Mouse (Mus musculus) liver, embryonic 16.5 days (tissue): ENCODE data around the gene Ss18l2. TPM values are rescaled to one million over a fixed set of nuclear protein-coding genes. Genes with fewer than 3 reads are reported as not detected.
A peak's percentile ranks its signal among the peaks of the same experiment; 100 is the strongest.

Source experiments
- ATAC-seq: fragments of 200-750 bp; cut with Nextera tagmentation; 2 replicates; pipeline ENCODE4 v1.8.0; 2017; ENCODE audit warnings: low read depth, mild to moderate bottlenecking, moderate number of reproducible peaks, moderate library complexity
- H3K27ac ChIP-seq: fragments of 300-500 bp; sonication (generic); 2 replicates; pipeline ENCODE4 v1.5.1; 2014; ENCODE audit warnings: mild to moderate bottlenecking, low read length
- H3K27me3 ChIP-seq: fragments of 300-500 bp; sonication (generic); 2 replicates; pipeline ENCODE4 v1.6.1; 2014; ENCODE audit warnings: low read depth, low read length, mixed read lengths; ENCODE audit not compliant: control insufficient read depth, insufficient read depth
- H3K36me3 ChIP-seq: fragments of 300-500 bp; sonication (generic); 2 replicates; pipeline ENCODE4 v1.6.1; 2014; ENCODE audit warnings: mild to moderate bottlenecking; ENCODE audit not compliant: control insufficient read depth, insufficient read depth
- H3K4me1 ChIP-seq: fragments of 300-500 bp; sonication (generic); 2 replicates; pipeline ENCODE4 v1.6.1; 2014; ENCODE audit warnings: low read depth, low read length, mixed read lengths; ENCODE audit not compliant: control insufficient read depth
- H3K4me2 ChIP-seq: fragments of 300-500 bp; sonication (generic); 2 replicates; pipeline ENCODE4 v1.6.1; 2014; ENCODE audit warnings: low read depth, low read length, mixed read lengths
- H3K4me3 ChIP-seq: fragments of 300-500 bp; sonication (generic); 2 replicates; pipeline ENCODE4 v1.5.1; 2014; ENCODE audit warnings: low read depth, mild to moderate bottlenecking, low read length
- H3K9ac ChIP-seq: fragments of 300-500 bp; sonication (generic); 2 replicates; pipeline ENCODE4 v1.6.1; 2014; ENCODE audit warnings: low read depth, low read length
- H3K9me3 ChIP-seq: fragments of 300-500 bp; sonication (generic); replicated peaks from 2 replicates; pipeline ENCODE4 v1.6.1; 2016; ENCODE audit warnings: low read length; ENCODE audit not compliant: control insufficient read depth
- WGBS: fragments of 180-500 bp; shearing (Covaris S2); extraction: QIAGEN DNeasy Blood & Tissue Kit; methylation state at CpG from one replicate; pipeline ENCODE4 v1.1.7; 2014; ENCODE audit not compliant: insufficient replicate concordance; 5-methylcytosine and 5-hydroxymethylcytosine counted together
- polyA plus RNA-seq: library from polyadenylated mRNA; unstranded; fragments of >200 nt; fragmentation: Nextera tagmentation; extraction: Ambion mirVana; gene quantifications from 2 replicates; pipeline ENCODE4 v1.2.1, GENCODE M21; 2015

Gene Ss18l2
- polyA plus RNA-seq, 1 experiment from 2014 or later: 55.5 TPM

DNA sequence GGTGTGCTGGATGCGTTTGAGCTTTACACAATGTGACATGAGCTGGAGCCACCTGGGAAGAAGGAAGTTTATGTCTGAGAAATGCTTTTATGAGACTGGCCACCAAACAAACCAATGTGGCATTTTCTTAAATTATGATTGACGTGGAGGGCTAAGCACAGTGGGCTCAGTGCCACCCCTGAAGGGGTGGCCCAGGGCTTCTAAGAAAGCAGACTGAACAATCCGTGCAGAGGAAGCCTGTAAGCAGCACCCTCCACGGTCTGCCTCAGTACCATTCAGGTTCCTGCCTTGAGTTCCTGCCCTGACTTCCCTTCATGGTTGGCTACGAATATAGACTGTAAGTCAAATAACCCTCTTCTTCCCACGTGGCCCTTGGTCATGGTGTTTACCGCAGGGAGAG, 19.4 kb upstream of the Ss18l2 start:
- Histone ChIP-seq H3K4me3 (no peak overlapping the region), H3K9ac (no peak overlapping the region), H3K36me3 (peaks cover 2% of the 10 kb centered on the region; the same call in 1 of the 2 replicates), H3K27ac (no peak overlapping the region), H3K4me2 (no peak overlapping the region), H3K4me1 (no peaks in the 10 kb centered on the region), H3K27me3 (no peaks in the 10 kb centered on the region), H3K9me3 (no peaks in the 10 kb centered on the region)
- WGBS: 67% methylated on average over 7 of the region's 7 CpGs
- ATAC-seq: no peak

DNA sequence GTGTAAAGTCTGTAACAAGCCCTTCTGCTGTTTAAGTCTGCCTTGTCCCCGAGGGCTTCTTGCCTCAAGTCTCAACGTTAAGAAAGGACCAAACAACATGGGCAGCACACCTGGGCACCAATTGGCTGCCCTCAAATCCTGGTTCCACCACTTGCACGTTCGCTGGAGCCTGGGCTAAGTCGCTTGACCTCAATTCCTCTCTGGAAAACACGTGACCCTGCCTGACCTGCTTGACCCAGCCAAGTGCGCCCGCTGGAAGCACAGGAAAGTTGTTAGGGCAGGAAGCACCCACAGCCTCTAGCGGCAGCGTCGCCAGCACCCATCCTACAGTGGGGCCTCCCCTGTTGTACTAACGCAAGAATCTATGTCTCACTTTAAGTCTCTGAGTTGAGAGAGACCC, 15.4 kb upstream of the Ss18l2 start:
- WGBS: 67% methylated on average over 12 of the region's 12 CpGs

DNA sequence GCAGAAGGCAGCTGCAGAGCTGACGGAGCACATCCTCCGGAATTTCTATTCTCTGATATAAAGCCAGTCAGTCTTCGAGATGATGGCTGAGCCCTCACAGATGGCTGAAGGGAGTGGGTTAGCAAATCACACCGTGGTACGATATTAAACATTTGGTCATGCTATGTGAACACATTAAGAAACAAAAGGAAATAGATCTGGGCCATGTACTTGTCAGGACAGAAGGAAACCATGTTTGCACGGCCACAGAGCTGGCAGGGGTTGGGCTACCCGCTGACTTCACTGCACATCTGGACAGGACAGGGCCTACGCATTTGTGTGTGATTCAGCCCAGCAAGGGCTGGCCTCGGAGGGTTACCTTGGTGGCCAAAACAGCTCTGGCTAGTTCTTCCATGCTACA, 13.5 kb upstream of the Ss18l2 start:
- H3K4me1 ChIP-seq: no peaks in the 10 kb centered on the region
- ATAC-seq: no peak
- no peak overlapping the region for H3K9ac ChIP-seq
- no peaks in the 10 kb centered on the region for H3K36me3 ChIP-seq
- H3K27me3 ChIP-seq: no peaks in the 10 kb centered on the region
- H3K27ac ChIP-seq: no peak overlapping the region
- H3K9me3 ChIP-seq: peaks cover 3% of the 10 kb centered on the region
- 86% methylated on average over 9 of the region's 9 CpGs for WGBS
- no peak overlapping the region for H3K4me3 ChIP-seq
- no peak overlapping the region for H3K4me2 ChIP-seq

More for the DNA sequence above, 15.4 kb upstream of the Ss18l2 start:
- no peaks in the 10 kb centered on the region for H3K27me3 ChIP-seq
- no peak overlapping the region for H3K4me3 ChIP-seq
- no peak overlapping the region for H3K4me2 ChIP-seq
- no peak for ATAC-seq
- H3K4me1 ChIP-seq: no peaks in the 10 kb centered on the region
- H3K9ac ChIP-seq: no peak overlapping the region
- H3K9me3 ChIP-seq: peaks cover 3% of the 10 kb centered on the region
- no peak overlapping the region for H3K27ac ChIP-seq
- H3K36me3 ChIP-seq: no peaks in the 10 kb centered on the region

DNA sequence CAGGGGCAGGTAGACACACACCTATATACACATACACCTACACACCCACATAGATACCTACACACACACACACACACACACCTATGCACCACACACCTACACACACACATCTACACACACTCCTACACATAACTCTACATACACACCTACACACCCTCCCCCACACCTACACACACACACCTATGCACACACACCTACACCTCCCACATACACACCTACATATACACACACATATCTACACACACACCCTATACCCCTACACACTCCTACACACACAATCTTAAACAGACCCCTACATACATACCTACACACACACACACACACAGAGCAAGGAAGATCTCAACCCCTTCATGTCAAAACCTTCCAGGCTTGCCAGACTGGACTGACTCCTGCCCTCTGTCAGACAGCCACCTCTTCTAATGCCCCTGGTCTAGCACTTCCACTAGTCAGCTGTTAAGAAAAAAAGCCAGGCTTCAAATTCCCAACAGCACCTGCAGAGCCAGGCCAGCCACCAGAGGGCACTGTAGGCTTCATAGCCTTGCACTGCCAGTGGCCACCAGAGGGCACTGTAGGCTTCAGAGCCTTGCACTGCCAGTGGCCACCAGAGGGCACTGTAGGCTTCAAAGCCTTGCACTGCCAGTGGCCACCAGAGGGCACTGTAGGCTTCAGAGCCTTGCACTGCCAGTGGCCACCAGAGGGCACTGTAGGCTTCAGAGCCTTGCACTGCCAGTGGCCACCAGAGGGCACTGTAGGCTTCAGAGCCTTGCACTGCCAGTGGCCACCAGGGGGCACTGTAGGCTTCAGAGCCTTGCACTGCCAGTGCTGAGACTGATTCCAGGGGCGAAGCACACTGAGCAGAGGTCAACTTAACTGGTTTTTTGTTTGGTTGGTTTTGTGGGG, 12.7 kb upstream of the Ss18l2 start:
- ATAC-seq: no peak
- WGBS: 100% methylated on average over 1 of the region's 1 CpGs
- no peaks in the 10 kb centered on the region for H3K4me1 ChIP-seq

DNA sequence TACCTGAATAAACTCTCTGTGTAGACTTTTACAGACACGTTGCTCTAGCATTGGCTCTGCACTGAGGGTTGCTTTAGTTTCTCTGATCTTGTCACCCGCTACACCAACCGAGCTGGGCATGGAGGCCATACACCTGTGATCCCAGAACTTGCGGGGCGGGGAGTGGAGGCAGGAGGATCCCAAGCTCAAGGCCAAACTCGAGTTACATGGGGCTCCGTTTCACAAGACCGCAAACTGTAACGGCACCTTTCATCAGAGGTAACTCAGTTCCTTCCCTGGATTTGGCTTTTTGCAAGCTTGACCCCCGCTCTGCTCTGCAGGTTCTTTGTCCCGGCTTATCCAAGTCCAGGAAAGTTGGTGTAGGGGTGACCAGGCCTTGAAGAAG, 5.9 kb upstream of the Ss18l2 start:
- ATAC-seq: no peak
- H3K4me1 ChIP-seq: peaks cover 31% of the 10 kb centered on the region
- no peaks in the 10 kb centered on the region for H3K36me3 ChIP-seq
- H3K27ac ChIP-seq: peak overlapping the region; percentile 96
- H3K4me2 ChIP-seq: peak overlapping the region; percentile 92
- 35% methylated on average over 11 of the region's 11 CpGs for WGBS
- H3K9me3 ChIP-seq: no peaks in the 10 kb centered on the region
- H3K4me3 ChIP-seq: peak overlapping the region; percentile 85
- peak overlapping the region; percentile 78 for H3K9ac ChIP-seq
- H3K27me3 ChIP-seq: no peaks in the 10 kb centered on the region

More for the DNA sequence above, 12.7 kb upstream of the Ss18l2 start:
- H3K4me2 ChIP-seq: no peak overlapping the region
- H3K4me3 ChIP-seq: no peak overlapping the region
- H3K27me3 ChIP-seq: no peaks in the 10 kb centered on the region
- no peaks in the 10 kb centered on the region for H3K36me3 ChIP-seq
- no peak overlapping the region for H3K9ac ChIP-seq
- peaks cover 3% of the 10 kb centered on the region for H3K9me3 ChIP-seq
- no peak overlapping the region for H3K27ac ChIP-seq

DNA sequence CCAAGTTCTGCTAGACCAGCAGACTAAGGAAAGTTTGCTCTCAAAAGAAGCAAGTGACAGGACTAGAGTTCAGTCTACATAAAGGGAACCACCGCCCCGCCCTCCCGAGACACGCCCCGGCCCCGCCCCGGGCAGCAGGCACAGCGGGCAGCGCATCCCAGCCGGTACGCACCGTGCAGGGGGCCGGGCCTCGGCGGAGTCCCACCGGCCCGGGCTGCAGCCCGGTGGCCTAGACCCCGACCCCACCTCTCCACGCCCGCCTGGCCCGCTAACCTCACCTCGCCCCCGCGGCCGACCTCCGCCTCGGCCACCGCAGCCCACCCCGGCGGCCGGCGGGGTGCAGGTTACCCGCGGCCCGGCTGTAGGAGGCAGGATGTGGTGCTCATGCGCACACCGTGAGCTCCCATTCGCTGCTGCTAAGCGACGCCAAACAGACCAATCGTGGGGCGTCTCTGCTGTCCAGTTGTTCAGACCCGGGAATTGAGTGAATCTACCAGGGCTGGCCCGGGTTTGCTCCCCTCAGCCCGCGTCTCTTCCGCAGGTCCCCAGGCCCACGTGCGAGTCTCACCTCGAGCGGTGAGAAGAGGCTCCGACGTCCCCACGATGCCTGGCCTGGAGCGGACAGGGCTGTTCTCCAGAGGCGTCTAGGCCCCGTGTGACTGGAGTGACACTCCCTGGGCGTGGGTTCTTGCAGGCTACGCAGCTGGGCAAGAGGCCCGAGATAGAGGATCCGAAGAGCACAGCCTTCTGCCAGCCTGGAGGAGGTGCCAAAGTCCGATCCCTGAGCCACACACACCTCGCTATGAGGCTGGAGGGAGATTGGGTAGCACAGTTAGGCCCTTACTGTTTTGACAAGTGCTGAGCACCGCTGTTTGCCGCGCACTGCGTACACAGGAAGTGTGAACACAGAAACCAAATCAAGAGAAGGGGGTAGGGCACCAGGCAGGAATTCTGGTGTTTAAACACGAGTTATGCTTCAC, 5.2 kb upstream of the Ss18l2 start, which contains the start of gene Sec22c:
TSS of gene Sec22c (minus strand) at position 845 of the 980 bp plus-strand sequence.
- Histone ChIP-seq H3K9me3 (no peaks in the 10 kb centered on the region), H3K4me1 (peaks cover 36% of the 10 kb centered on the region), H3K36me3 (no peaks in the 10 kb centered on the region), H3K4me2 (peak within 1 kb of the TSS; percentile 92), H3K4me3 (peak within 1 kb of the TSS; percentile 85), H3K27ac (peak within 1 kb of the TSS; percentile 96), H3K27me3 (no peaks in the 10 kb centered on the region), H3K9ac (peak within 1 kb of the TSS; percentile 78)
- ATAC-seq: peak; percentile 92
- under 1% methylated on average over 68 of the region's 69 CpGs for WGBS

DNA sequence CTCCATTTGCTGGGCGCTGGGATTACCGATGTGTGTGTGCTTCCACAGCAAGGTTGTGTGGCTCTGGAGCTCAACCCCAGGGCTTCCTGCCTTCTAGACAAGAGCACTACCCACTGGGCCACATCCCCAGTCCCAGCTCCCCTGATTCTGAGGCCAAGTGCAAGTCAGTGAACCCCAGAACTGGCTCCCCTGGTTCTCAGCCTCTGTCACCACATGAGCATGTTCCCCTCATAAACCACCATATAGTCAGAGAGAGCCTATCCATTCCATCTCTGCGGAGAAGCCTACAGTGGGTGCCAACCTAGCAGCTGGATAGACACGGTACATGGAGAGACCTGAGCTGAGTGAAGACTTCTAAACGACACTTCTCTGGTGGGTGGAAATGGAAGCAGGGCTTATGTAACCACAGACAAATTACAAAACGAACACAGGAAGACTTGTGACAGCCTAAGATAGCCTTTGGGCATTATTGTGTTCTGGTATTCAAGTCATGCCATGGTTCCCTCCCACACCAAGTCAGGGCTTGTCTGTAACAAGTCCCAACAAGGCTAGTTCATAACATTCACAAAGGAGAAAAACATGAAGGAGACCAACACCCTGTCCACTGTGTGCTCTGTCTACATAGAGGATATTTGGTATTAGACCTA, 4.0 kb upstream of the Ss18l2 start:
- WGBS: 57% methylated on average over 6 of the region's 6 CpGs
- peak overlapping the region; percentile 96 for H3K27ac ChIP-seq
- H3K4me1 ChIP-seq: peaks cover 40% of the 10 kb centered on the region
- no peaks in the 10 kb centered on the region for H3K9me3 ChIP-seq
- H3K9ac ChIP-seq: peak overlapping the region; percentile 78
- H3K4me3 ChIP-seq: peak overlapping the region; percentile 85
- no peaks in the 10 kb centered on the region for H3K27me3 ChIP-seq
- H3K36me3 ChIP-seq: no peaks in the 10 kb centered on the region
- peak overlapping the region; percentile 92 for H3K4me2 ChIP-seq
- no peak for ATAC-seq

DNA sequence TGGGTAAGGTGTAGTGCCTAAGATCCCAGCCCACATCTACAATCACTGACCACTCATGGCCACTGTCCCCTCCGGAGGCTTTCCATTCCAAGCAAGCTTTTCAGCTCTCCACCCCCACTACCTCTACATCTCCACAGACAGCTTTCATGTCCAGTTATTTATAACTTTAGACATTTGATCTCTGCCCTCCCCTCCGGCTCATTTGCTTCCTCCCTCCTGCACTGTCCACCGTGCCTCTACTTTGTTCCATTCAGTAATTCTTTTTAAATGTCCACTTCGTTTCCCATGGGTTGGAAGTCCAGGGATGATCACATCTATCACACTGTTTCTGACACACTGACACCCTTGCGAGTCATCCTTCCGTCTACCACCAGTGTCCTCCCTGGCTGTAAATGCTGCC, 2.3 kb upstream of the Ss18l2 start:
- Histone ChIP-seq H3K27ac (no peak overlapping the region), H3K4me1 (peaks cover 52% of the 10 kb centered on the region), H3K4me2 (no peak overlapping the region), H3K9me3 (no peaks in the 10 kb centered on the region), H3K27me3 (no peaks in the 10 kb centered on the region), H3K4me3 (no peak overlapping the region), H3K9ac (no peak overlapping the region), H3K36me3 (peaks cover 3% of the 10 kb centered on the region)
- no peak for ATAC-seq
- 55% methylated on average over 6 of the region's 6 CpGs for WGBS
